Mouse (Mus musculus): ENCODE data around the gene Rph3al. TPM values are rescaled to one million over a fixed set of nuclear protein-coding genes. Genes with fewer than 3 reads are reported as not detected.

Rph3al gene
- polyA plus RNA-seq, 1 experiment from 2014 or later: 0.84 TPM

- peaks cover 15% of the 10 kb centered on the region; the same call in 1 of the 2 replicates for H3K4me1 ChIP-seq
- H3K27me3 ChIP-seq: 0 out of 2 replicates have a peak, but pooled peaks cover 8% of the 10 kb centered on the region
- H3K27ac ChIP-seq (replicated peaks): no peak overlapping the region
- no peaks in the 10 kb centered on the region for H3K36me3 ChIP-seq
- no peaks in the 10 kb centered on the region for H3K9me3 ChIP-seq
- no peak overlapping the region for H3K4me3 ChIP-seq
- WGBS: 82% methylated on average over 11 of the region's 11 CpGs
- no peak for ATAC-seq (ENCODE audit: low FRiP score, low read depth)
- no peak overlapping the region for H3K9ac ChIP-seq (replicated peaks)
- H3K4me2 ChIP-seq (replicated peaks): no peak overlapping the region
Observed at GRCm38 (mm10) chr11:75835587-75836239, 102.5 kb downstream of the Rph3al start.

- no peak for ATAC-seq (ENCODE audit: low FRiP score, low read depth)
- Histone ChIP-seq H3K9ac (replicated peaks) (no peak overlapping the region), H3K4me2 (replicated peaks) (no peak overlapping the region), H3K27ac (replicated peaks) (no peak overlapping the region), H3K9me3 (no peaks in the 10 kb centered on the region), H3K36me3 (no peaks in the 10 kb centered on the region), H3K4me3 (no peak overlapping the region), H3K27me3 (0 out of 2 replicates have a peak, but pooled peaks cover 8% of the 10 kb centered on the region), H3K4me1 (no peaks in the 10 kb centered on the region)
- WGBS: 85% methylated on average over 6 of the region's 6 CpGs
Observed at GRCm38 (mm10) chr11:75833081-75833480, 105.1 kb downstream of the Rph3al start.

GRCm38 (mm10) chr11:75830386-75830785 lies 107.8 kb downstream of the Rph3al start:
- no peak overlapping the region for H3K9ac ChIP-seq (replicated peaks)
- no peak overlapping the region for H3K4me3 ChIP-seq
- H3K4me2 ChIP-seq (replicated peaks): no peak overlapping the region
- no peaks in the 10 kb centered on the region for H3K36me3 ChIP-seq
- no peak overlapping the region for H3K27ac ChIP-seq (replicated peaks)
- H3K9me3 ChIP-seq: no peaks in the 10 kb centered on the region
- no peaks in the 10 kb centered on the region for H3K4me1 ChIP-seq
- H3K27me3 ChIP-seq: no peaks in the 10 kb centered on the region
- no peak for ATAC-seq (ENCODE audit: low FRiP score, low read depth)
- 96% methylated on average over 3 of the region's 3 CpGs for WGBS

- Histone ChIP-seq H3K27me3 (no peaks in the 10 kb centered on the region), H3K27ac (replicated peaks) (no peak overlapping the region), H3K4me2 (replicated peaks) (no peak overlapping the region), H3K36me3 (no peaks in the 10 kb centered on the region), H3K4me1 (no peaks in the 10 kb centered on the region), H3K9me3 (no peaks in the 10 kb centered on the region), H3K9ac (replicated peaks) (no peak overlapping the region), H3K4me3 (no peak overlapping the region)
- 87% methylated on average over 8 of the region's 8 CpGs for WGBS
- no peak for ATAC-seq (ENCODE audit: low FRiP score, low read depth)
Observed at GRCm38 (mm10) chr11:75827414-75827813, 110.8 kb downstream of the Rph3al start.

- WGBS: 68% methylated on average over 7 of the region's 7 CpGs
- peaks cover 2% of the 10 kb centered on the region; the same call in 1 of the 2 replicates for H3K27me3 ChIP-seq
- H3K27ac ChIP-seq (replicated peaks): no peak overlapping the region
- peaks cover 2% of the 10 kb centered on the region; the same call in 1 of the 2 replicates for H3K4me1 ChIP-seq
- no peak for ATAC-seq (ENCODE audit: low FRiP score, low read depth)
- no peak overlapping the region for H3K9ac ChIP-seq (replicated peaks)
- H3K36me3 ChIP-seq: no peaks in the 10 kb centered on the region
- no peak overlapping the region for H3K4me3 ChIP-seq
- no peaks in the 10 kb centered on the region for H3K9me3 ChIP-seq
- no peak overlapping the region for H3K4me2 ChIP-seq (replicated peaks)
Observed at GRCm38 (mm10) chr11:75823506-75823905, 114.7 kb downstream of the Rph3al start.

- ATAC-seq (ENCODE audit: low FRiP score, low read depth): no peak
- Histone ChIP-seq H3K27me3 (0 out of 2 replicates have a peak, but pooled peaks cover 3% of the 10 kb centered on the region), H3K4me1 (0 out of 2 replicates have a peak, but pooled peaks cover 3% of the 10 kb centered on the region), H3K36me3 (no peaks in the 10 kb centered on the region), H3K27ac (replicated peaks) (no peak overlapping the region), H3K4me2 (replicated peaks) (no peak overlapping the region), H3K9ac (replicated peaks) (no peak overlapping the region), H3K4me3 (no peak overlapping the region), H3K9me3 (no peaks in the 10 kb centered on the region)
- 67% methylated on average over 10 of the region's 10 CpGs for WGBS
Observed at GRCm38 (mm10) chr11:75813085-75813484, 125.1 kb downstream of the Rph3al start.

- no peak overlapping the region for H3K9ac ChIP-seq (replicated peaks)
- H3K4me1 ChIP-seq: 0 out of 2 replicates have a peak, but pooled peaks cover 3% of the 10 kb centered on the region
- H3K36me3 ChIP-seq: no peaks in the 10 kb centered on the region
- H3K27me3 ChIP-seq: 0 out of 2 replicates have a peak, but pooled peaks cover 3% of the 10 kb centered on the region
- WGBS: 66% methylated on average over 3 of the region's 3 CpGs
- H3K4me2 ChIP-seq (replicated peaks): no peak overlapping the region
- H3K27ac ChIP-seq (replicated peaks): no peak overlapping the region
- no peak for ATAC-seq (ENCODE audit: low FRiP score, low read depth)
- no peak overlapping the region for H3K4me3 ChIP-seq
- no peaks in the 10 kb centered on the region for H3K9me3 ChIP-seq
Observed at GRCm38 (mm10) chr11:75811900-75812299, 126.3 kb downstream of the Rph3al start.

- H3K9me3 ChIP-seq: no peaks in the 10 kb centered on the region
- 94% methylated on average over 3 of the region's 3 CpGs for WGBS
- H3K4me3 ChIP-seq: no peak overlapping the region
- no peak overlapping the region for H3K27ac ChIP-seq (replicated peaks)
- no peaks in the 10 kb centered on the region for H3K36me3 ChIP-seq
- 0 out of 2 replicates have a peak, but pooled peaks cover 3% of the 10 kb centered on the region for H3K4me1 ChIP-seq
- ATAC-seq (ENCODE audit: low FRiP score, low read depth): no peak
- H3K9ac ChIP-seq (replicated peaks): no peak overlapping the region
- no peak overlapping the region for H3K4me2 ChIP-seq (replicated peaks)
- 0 out of 2 replicates have a peak, but pooled peaks cover 3% of the 10 kb centered on the region for H3K27me3 ChIP-seq
Observed at GRCm38 (mm10) chr11:75810526-75810925, 127.7 kb downstream of the Rph3al start.

GRCm38 (mm10) chr11:75807486-75807885 lies 130.7 kb downstream of the Rph3al start:
- Histone ChIP-seq H3K36me3 (no peaks in the 10 kb centered on the region), H3K4me2 (replicated peaks) (no peak overlapping the region), H3K9ac (replicated peaks) (no peak overlapping the region), H3K9me3 (no peaks in the 10 kb centered on the region), H3K4me3 (no peak overlapping the region), H3K27me3 (no peaks in the 10 kb centered on the region), H3K4me1 (0 out of 2 replicates have a peak, but pooled peaks cover 3% of the 10 kb centered on the region), H3K27ac (replicated peaks) (no peak overlapping the region)
- no peak for ATAC-seq (ENCODE audit: low FRiP score, low read depth)
- 55% methylated on average over 5 of the region's 5 CpGs for WGBS

GRCm38 (mm10) chr11:75801771-75802550 lies 136.3 kb downstream of the Rph3al start:
- Histone ChIP-seq H3K9ac (replicated peaks) (no peak overlapping the region), H3K36me3 (no peaks in the 10 kb centered on the region), H3K9me3 (no peaks in the 10 kb centered on the region), H3K4me3 (no peak overlapping the region), H3K4me2 (replicated peaks) (no peak overlapping the region), H3K27ac (replicated peaks) (no peak overlapping the region), H3K4me1 (no peaks in the 10 kb centered on the region), H3K27me3 (peaks cover 15% of the 10 kb centered on the region)
- WGBS: 84% methylated on average over 7 of the region's 7 CpGs
- ATAC-seq (ENCODE audit: low FRiP score, low read depth): no peak

- no peak overlapping the region for H3K4me2 ChIP-seq (replicated peaks)
- H3K9ac ChIP-seq (replicated peaks): no peak overlapping the region
- WGBS: 89% methylated on average over 4 of the region's 4 CpGs
- no peak overlapping the region for H3K4me3 ChIP-seq
- no peak for ATAC-seq (ENCODE audit: low FRiP score, low read depth)
- peaks cover 21% of the 10 kb centered on the region for H3K27me3 ChIP-seq
- H3K27ac ChIP-seq (replicated peaks): no peak overlapping the region
- H3K4me1 ChIP-seq: no peaks in the 10 kb centered on the region
- H3K36me3 ChIP-seq: no peaks in the 10 kb centered on the region
- no peaks in the 10 kb centered on the region for H3K9me3 ChIP-seq
Observed at GRCm38 (mm10) chr11:75801369-75801768, 136.9 kb downstream of the Rph3al start.

- Histone ChIP-seq H3K4me1 (peaks cover 15% of the 10 kb centered on the region), H3K27ac (replicated peaks) (no peak overlapping the region), H3K9ac (replicated peaks) (no peak overlapping the region), H3K4me2 (replicated peaks) (peak overlapping the region; percentile 63), H3K4me3 (no peak overlapping the region), H3K9me3 (no peaks in the 10 kb centered on the region), H3K36me3 (no peaks in the 10 kb centered on the region), H3K27me3 (peaks cover 68% of the 10 kb centered on the region)
- no peak for ATAC-seq (ENCODE audit: low FRiP score, low read depth)
- WGBS: 72% methylated on average over 13 of the region's 13 CpGs
Observed at GRCm38 (mm10) chr11:75796536-75797246, 141.5 kb downstream of the Rph3al start.
